In genomic region chr7:17091280-17091679, GRCm38 (mm10) we compare ENCODE assay signal across 10 mouse cellular contexts. TPM values are rescaled to one million over a fixed set of nuclear protein-coding genes. Genes with fewer than 3 reads are reported as not detected.
A peak's percentile ranks its signal among the peaks of the same experiment; 100 is the strongest.
DNase-seq lines count a peak whose midpoint lies in the region; ATAC-seq and TF ChIP-seq lines count a peak whose summit lies in the region.
"Had no signal": no experiment of that assay in that cellular context is flagged by ENCODE, and none has a peak within 500 bp of the region (broad histone marks: within the 10 kb centered on the region; RNA-seq: fewer than 3 reads in every experiment).

No protein-coding gene starts in this region.

- H3K9ac ChIP-seq in liver, embryonic 11.5 days (ENCODE audit: low read depth, low read length) = no peak overlapping the region

- no peaks in the 10 kb centered on the region for H3K9me3 ChIP-seq in liver, embryonic 11.5 days (ENCODE audit: control insufficient read depth, low read length)

- ATAC-seq in liver, embryonic 11.5 days (replicated peaks; ENCODE audit: low FRiP score) = no peak
- ATAC-seq in megakaryocyte, adult 5-6 weeks (ENCODE audit: poor library complexity, severe bottlenecking) = no peak

- H3K27me3 ChIP-seq in spleen, adult 2 months (ENCODE audit: control insufficient read depth, insufficient read depth, low read length) = no peaks in the 10 kb centered on the region
- no peaks in the 10 kb centered on the region for H3K27me3 ChIP-seq in liver, embryonic 11.5 days (replicated peaks; ENCODE audit: control insufficient read depth, insufficient read depth, low read length)

- peak; percentile 70 for DNase-seq in heart, adult 11 months
- DNase-seq in heart, postnatal 25 days (ENCODE audit: low spot score) = no peak
- peak in 1 of 2 experiments; percentile 11 for DNase-seq in spleen, adult 2 months (ENCODE audit: low read depth in 1 of 2, low spot score in 2 of 2)
- no peak for DNase-seq in spleen, postnatal 36 days (ENCODE audit: low spot score in 2 of 2)
- peak; percentile 20 for DNase-seq in liver, embryonic 11.5 days (ENCODE audit: low spot score)
- no peak for DNase-seq in cerebellum, postnatal 25 days
- DNase-seq in ovary, postnatal 10 days (ENCODE audit: low spot score) = no peak
- DNase-seq: right cerebral cortex, postnatal 4 days had no signal

- H3K27ac ChIP-seq in spleen, adult 2 months (ENCODE audit: insufficient read depth, low read length) = no peak overlapping the region
- H3K27ac ChIP-seq in liver, embryonic 11.5 days (ENCODE audit: low read depth, low read length) = no peak overlapping the region

- peak; percentile 17; the same call in 1 of the 2 replicates for TF ChIP-seq CTCF in spleen, adult 2 months (IDR thresholded peaks at IDR 0.05; ENCODE audit: extremely low read depth, insufficient read depth, insufficient read length, insufficient replicate concordance)

- H3K4me2 ChIP-seq in liver, embryonic 11.5 days = no peak overlapping the region
- H3K4me2 ChIP-seq: midbrain, embryonic 11.5 days had no signal

- no peak for TF ChIP-seq POLR2A in spleen, adult 2 months (IDR thresholded peaks at IDR 0.05; ENCODE audit: low read depth, low read length)

- 3% methylated on average over 1 of the region's 1 CpGs for WGBS in spleen, adult 2 months
- WGBS in liver, embryonic 11.5 days = 0% methylated on average over 1 of the region's 1 CpGs

- H3K4me3 ChIP-seq in spleen, adult 2 months (ENCODE audit: extremely low read depth, insufficient read depth, insufficient read length) = no peak overlapping the region
- H3K4me3 ChIP-seq in liver, embryonic 11.5 days (ENCODE audit: low read depth, low read length) = no peak overlapping the region

- H3K4me1 ChIP-seq in spleen, adult 2 months (ENCODE audit: control insufficient read depth, insufficient read depth, insufficient read length) = no peaks in the 10 kb centered on the region
- H3K4me1 ChIP-seq in liver, embryonic 11.5 days (replicated peaks; ENCODE audit: control insufficient read depth, insufficient read depth, low read length) = no peaks in the 10 kb centered on the region

- H3K36me3 ChIP-seq in spleen, adult 2 months (ENCODE audit: control insufficient read depth, insufficient read depth, low read length) = no peaks in the 10 kb centered on the region
- H3K36me3 ChIP-seq in liver, embryonic 11.5 days (ENCODE audit: control insufficient read depth, insufficient read depth, low read length) = no peaks in the 10 kb centered on the region

- intact Hi-C loops in heart, postnatal 25 days (cut with DNase I) = no loop called here

RNA-seq across cellular contexts. Expression of gene Psg16, which starts 17.4 kb away (rescaled TPM):
- total RNA-seq in heart, postnatal 25 days (2021) = under 1 TPM; 0.14 to 0.16 TPM
- polyA plus RNA-seq in spleen, adult 2 months (2012; rRNA removed) = not detected in 2 replicates
- 0.12 TPM in 2 replicates for polyA plus RNA-seq in liver, embryonic 11.5 days (2014; fragmentation: Nextera tagmentation; extraction: Ambion mirVana)
- total RNA-seq in megakaryocyte, adult 5-6 weeks (2015) = 0.04 TPM in 1 of 2 replicates, not detected in the other
- 0.28 TPM in 1 of 2 replicates, not detected in the other for total RNA-seq in megakaryocyte, adult 5-6 weeks (2017)

RNA-seq across cellular contexts. Expression of gene Hif3a, which starts 29.1 kb away (rescaled TPM):
- 1 to 10 TPM; 1.8 to 1.9 TPM for total RNA-seq in heart, postnatal 25 days (2021)
- polyA plus RNA-seq in spleen, adult 2 months (2012; rRNA removed) = 1.2 and 1.9 TPM in 2 replicates
- polyA plus RNA-seq in liver, embryonic 11.5 days (2014; fragmentation: Nextera tagmentation; extraction: Ambion mirVana) = 28.3 and 32.1 TPM in 2 replicates
- total RNA-seq in megakaryocyte, adult 5-6 weeks (2015) = 0.11 and 0.25 TPM in 2 replicates
- total RNA-seq in megakaryocyte, adult 5-6 weeks (2017) = 0.24 TPM in 1 of 2 replicates, not detected in the other

RNA-seq across cellular contexts. Expression of gene Ceacam3, which starts 58.8 kb away (rescaled TPM):
- not detected for total RNA-seq in heart, postnatal 25 days (2021)
- not detected in 2 replicates for polyA plus RNA-seq in spleen, adult 2 months (2012; rRNA removed)
- not detected in 2 replicates for polyA plus RNA-seq in liver, embryonic 11.5 days (2014; fragmentation: Nextera tagmentation; extraction: Ambion mirVana)
- not detected in 2 replicates for total RNA-seq in megakaryocyte, adult 5-6 weeks (2015)
- not detected in 2 replicates for total RNA-seq in megakaryocyte, adult 5-6 weeks (2017)
- polyA plus RNA-seq: midbrain, embryonic 11.5 days had no signal

Comparison
In these comparisons a context has a peak if more than half of its experiments do, and no peak if none do; other contexts are left out.
1. DNase-seq: peak in heart, adult 11 months (single experiment) and liver, embryonic 11.5 days (single experiment); none in heart, postnatal 25 days (single experiment), spleen, postnatal 36 days (0 of 2), cerebellum, postnatal 25 days (0 of 2) and ovary, postnatal 10 days (single experiment).